Mouse (Mus musculus) layer of hippocampus, adult 8-10 months (tissue): Measurements from ENCODE around the gene Kcnab1. TPM values are rescaled to one million over a fixed set of nuclear protein-coding genes. Genes with fewer than 3 reads are reported as not detected.

ENCODE experiments used
- DNase-seq, 2 experiments: peaks; one replicate each; pipeline ENCODE4 v3.0.0; 2022; ENCODE audit warnings: low spot score in 2 of 2
- total RNA-seq, 4 experiments: library from RNA; stranded (reverse); gene quantifications; 2 replicates each; pipeline ENCODE4 v1.2.4; 2022

The Kcnab1 gene
- 100 to 1,000 TPM; 146 to 154 (median 147) TPM for total RNA-seq

- DNase-seq, result peak; percentile 48 to 68
Measured at GRCm38 (mm10) chr3:65108945-65109921, at the start of gene Kcnab1. Gene Kcnab1 (plus strand): TSS chr3:65109384.

- DNase-seq, result no peak
Measured at GRCm38 (mm10) chr3:65088295-65088694, 20.9 kb upstream of the Kcnab1 start.

- no peak for DNase-seq
Measured at GRCm38 (mm10) chr3:65104117-65104516, 5.1 kb upstream of the Kcnab1 start.

GRCm38 (mm10) chr3:65110190-65110589 lies 1.0 kb downstream of the Kcnab1 start:
- DNase-seq, result no peak

GRCm38 (mm10) chr3:65111176-65111575 lies 2.0 kb downstream of the Kcnab1 start:
- DNase-seq, result no peak

GRCm38 (mm10) chr3:65115164-65115563 lies 6.0 kb downstream of the Kcnab1 start:
- no peak for DNase-seq

GRCm38 (mm10) chr3:65116958-65117357 lies 7.8 kb downstream of the Kcnab1 start:
- DNase-seq, result peak in 1 of 2 experiments; percentile 46

GRCm38 (mm10) chr3:65117365-65117764 lies 8.2 kb downstream of the Kcnab1 start:
- no peak for DNase-seq

GRCm38 (mm10) chr3:65124975-65125374 lies 15.8 kb downstream of the Kcnab1 start:
- DNase-seq, result peak; percentile 64 to 83

- DNase-seq, result no peak
Measured at GRCm38 (mm10) chr3:65129625-65130024, 20.4 kb downstream of the Kcnab1 start.

- no peak for DNase-seq
Measured at GRCm38 (mm10) chr3:65134931-65135330, 25.7 kb downstream of the Kcnab1 start.

- DNase-seq, result no peak
Measured at GRCm38 (mm10) chr3:65136897-65137296, 27.7 kb downstream of the Kcnab1 start.

GRCm38 (mm10) chr3:65138739-65139138 lies 29.6 kb downstream of the Kcnab1 start:
- DNase-seq, result no peak

- no peak for DNase-seq
Measured at GRCm38 (mm10) chr3:65145152-65145551, 36.0 kb downstream of the Kcnab1 start.

- DNase-seq, result no peak
Measured at GRCm38 (mm10) chr3:65151808-65152207, 42.6 kb downstream of the Kcnab1 start.

GRCm38 (mm10) chr3:65172964-65173363 lies 63.8 kb downstream of the Kcnab1 start:
- no peak for DNase-seq

- peak; percentile 37 to 54 for DNase-seq
Measured at GRCm38 (mm10) chr3:65174564-65174963, 65.4 kb downstream of the Kcnab1 start.

- no peak for DNase-seq
Measured at GRCm38 (mm10) chr3:65175819-65176218, 66.6 kb downstream of the Kcnab1 start.

GRCm38 (mm10) chr3:65176846-65177245 lies 67.7 kb downstream of the Kcnab1 start:
- no peak for DNase-seq

GRCm38 (mm10) chr3:65187833-65188698 lies 78.9 kb downstream of the Kcnab1 start:
- no peak for DNase-seq

GRCm38 (mm10) chr3:65200611-65201010 lies 91.4 kb downstream of the Kcnab1 start:
- DNase-seq, result no peak
